Mouse (Mus musculus): Measurements from ENCODE around the gene Tmem255b.

Tmem255b gene

GRCm38 (mm10) chr8:13492198-13492995, 57.4 kb downstream of the Tmem255b start:
- no peak for DNase-seq (ENCODE audit: low spot score)

DNA sequence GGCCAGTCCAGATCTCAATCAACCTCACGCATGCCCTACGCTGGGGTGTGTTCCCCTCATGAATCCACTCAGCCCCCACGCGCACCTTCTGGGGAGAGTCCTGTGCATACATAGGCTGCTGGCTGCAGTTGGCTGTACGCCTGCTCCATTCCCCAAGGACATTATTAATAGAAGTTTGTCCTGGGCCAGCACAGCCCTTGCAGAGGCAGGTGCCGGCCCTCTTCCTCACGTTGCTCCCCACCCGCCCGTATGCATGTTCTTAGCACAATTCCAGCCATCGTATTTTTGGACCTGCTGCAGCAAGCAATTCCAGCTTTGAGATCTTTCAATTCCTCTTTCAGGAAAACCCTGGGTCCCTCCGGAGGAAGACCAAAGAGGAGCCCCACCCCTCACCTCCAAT, 58.0 kb downstream of the Tmem255b start:
- no peak for DNase-seq (ENCODE audit: low spot score)

DNA sequence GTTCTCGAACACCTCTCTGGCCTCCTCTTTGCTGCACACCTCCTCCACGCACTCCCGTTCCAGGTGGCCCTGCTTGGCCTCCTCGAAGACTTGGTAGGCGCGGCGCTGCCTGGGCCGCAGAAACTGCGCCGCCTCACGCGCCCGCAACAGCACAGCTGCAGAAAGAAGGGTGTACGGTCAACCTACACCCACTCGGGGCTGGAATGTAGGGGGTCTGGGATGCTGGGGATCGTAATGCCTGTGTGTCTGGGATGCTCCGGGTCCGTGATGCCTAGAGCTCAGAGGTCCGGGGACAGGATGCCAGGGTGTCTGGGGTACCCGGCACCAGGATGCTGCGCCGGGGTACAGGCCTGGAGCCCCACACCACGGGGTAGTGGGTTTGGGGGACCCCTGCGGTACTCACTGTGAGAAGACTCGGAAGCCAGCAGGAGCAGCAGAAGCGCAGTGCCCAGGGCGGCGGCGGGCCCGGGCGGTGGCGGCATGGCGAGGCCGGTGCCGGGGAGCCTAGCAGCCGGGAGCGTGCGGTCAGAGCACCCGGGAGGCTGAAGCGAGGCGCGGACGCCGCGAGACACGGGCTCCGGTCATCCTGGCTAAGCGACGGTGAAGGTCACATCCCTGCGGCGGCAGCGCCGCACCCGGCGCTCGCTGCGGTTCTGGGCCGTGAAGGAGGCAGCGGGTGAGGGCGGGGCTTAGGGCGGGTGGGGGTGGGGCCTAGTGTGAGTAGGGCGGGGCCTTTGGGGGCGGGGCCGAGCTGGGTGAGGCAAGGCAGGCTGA, 59.1 kb downstream of the Tmem255b start, which contains the start of gene Gas6:
Gas6 (minus strand) TSS at position 633 of the 774 bp plus-strand sequence.
- DNase-seq (ENCODE audit: low spot score): no peak

- DNase-seq (ENCODE audit: low spot score): no peak
These were observed 66.2 kb downstream of the Tmem255b start for GRCm38 (mm10) chr8:13501221-13501620.

GRCm38 (mm10) chr8:13503936-13504606, 69.1 kb downstream of the Tmem255b start:
- no peak for DNase-seq (ENCODE audit: low spot score)

GRCm38 (mm10) chr8:13504894-13505674, 70.1 kb downstream of the Tmem255b start:
- DNase-seq (ENCODE audit: low spot score): no peak

DNA sequence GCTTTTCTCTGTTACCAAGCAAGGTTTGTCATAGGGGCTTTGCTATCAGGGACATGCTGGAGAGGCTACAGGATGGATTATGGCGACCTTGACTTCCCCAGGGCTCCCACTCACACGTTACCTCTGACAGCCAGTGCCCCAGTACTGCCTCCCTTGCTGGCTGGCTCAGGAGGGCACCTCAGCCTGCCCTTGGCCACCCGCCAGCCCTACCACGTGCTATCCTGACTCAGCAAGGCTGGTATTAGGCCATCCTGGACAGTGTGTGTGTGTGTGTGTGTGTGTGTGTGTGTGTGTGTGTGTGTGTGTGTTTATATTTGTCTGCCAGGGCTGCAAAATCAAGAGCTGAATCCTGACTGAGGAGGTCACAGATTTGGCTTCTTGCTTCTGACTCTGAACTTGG, 71.9 kb downstream of the Tmem255b start:
- DNase-seq (ENCODE audit: low spot score): no peak

DNA sequence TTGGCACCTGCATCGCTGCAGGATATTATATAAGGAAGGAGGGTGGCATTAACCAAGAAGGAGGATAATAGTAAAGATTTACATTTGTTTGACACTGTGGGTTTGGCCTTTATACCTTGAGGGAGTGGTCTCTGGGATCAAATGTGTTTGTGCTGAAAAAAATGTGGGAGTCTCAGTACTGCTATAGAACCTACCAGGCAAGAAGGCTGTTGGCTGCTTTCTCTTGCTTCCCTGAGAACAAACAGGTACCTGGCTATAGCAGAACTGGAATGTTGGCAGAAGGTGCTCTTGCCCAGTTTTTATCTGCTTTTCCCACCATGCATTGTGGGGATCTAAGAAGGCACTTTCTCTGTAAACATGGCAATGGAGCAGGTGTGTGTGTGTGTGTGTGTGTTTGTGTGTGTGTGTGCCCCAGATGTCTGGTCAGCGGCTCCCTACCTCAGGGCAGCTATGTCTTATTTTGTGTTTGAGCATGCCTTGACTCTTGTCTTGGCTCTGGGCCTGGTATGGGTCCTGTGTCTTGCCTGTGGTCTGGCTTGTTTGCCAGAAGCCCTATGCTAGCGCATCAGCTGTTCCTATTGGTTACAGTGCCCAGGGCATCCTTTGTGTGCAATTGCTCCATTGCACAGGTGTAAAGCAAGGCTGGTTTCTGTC, 72.4 kb downstream of the Tmem255b start:
- DNase-seq (ENCODE audit: low spot score): no peak

- no peak for DNase-seq (ENCODE audit: low spot score)
These were observed 77.0 kb downstream of the Tmem255b start for GRCm38 (mm10) chr8:13512016-13512415.

GRCm38 (mm10) chr8:13512677-13513076, 77.7 kb downstream of the Tmem255b start:
- DNase-seq (ENCODE audit: low spot score): no peak

- no peak for DNase-seq (ENCODE audit: low spot score)
These were observed 78.8 kb downstream of the Tmem255b start for GRCm38 (mm10) chr8:13513556-13514370.

- no peak for DNase-seq (ENCODE audit: low spot score)
These were observed 81.0 kb downstream of the Tmem255b start for GRCm38 (mm10) chr8:13516011-13516442.

- DNase-seq (ENCODE audit: low spot score): no peak
These were observed 81.7 kb downstream of the Tmem255b start for GRCm38 (mm10) chr8:13516728-13517127.

- no peak for DNase-seq (ENCODE audit: low spot score)
These were observed 82.3 kb downstream of the Tmem255b start for GRCm38 (mm10) chr8:13517284-13517781.
